Mouse (Mus musculus) testis, postnatal 10 days (tissue): Measurements from ENCODE around the gene Arid3b.
"Not testable (repeated sequence)": the region's sequence is repeated elsewhere in the genome, so short reads cannot be mapped to it uniquely, and the experiment has no call there.

Source experiments
- DNase-seq: peaks from one replicate; pipeline ENCODE4 v3.0.0; 2021; ENCODE audit warnings: low spot score

Gene Arid3b

DNA sequence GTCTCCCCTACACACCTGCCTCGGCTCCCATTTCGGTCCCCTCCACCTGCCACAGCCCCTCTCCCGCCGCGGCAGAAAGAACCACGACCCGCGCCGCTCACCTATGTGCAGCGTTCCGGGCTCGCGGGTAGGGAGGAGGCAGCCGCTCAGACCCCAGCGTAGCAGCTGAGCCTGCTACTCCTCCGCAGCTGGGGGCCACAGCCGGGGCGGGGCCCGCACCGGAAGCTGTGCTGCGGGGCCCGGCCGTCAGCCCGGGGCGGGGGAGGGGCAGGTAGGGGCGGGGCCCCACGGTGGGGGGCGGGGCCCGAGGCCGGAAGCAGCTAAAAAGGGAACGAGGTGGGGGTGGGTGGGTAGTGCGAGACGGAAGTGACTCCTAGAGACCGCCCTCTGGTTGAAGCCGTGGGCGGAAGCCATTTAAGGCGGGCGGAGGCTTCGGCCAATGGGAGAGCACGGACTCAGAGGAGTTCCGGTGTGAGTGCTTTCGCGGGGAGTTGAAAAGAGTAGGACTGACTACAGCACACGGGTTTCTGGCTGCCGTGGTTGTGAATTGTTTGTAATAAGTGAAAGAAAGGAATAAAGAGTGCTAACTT is at the start of gene Arid3b:
Gene Arid3b (minus strand): TSS at position 213 of the 590 bp plus-strand sequence.
- peak; percentile 90 for DNase-seq

DNA sequence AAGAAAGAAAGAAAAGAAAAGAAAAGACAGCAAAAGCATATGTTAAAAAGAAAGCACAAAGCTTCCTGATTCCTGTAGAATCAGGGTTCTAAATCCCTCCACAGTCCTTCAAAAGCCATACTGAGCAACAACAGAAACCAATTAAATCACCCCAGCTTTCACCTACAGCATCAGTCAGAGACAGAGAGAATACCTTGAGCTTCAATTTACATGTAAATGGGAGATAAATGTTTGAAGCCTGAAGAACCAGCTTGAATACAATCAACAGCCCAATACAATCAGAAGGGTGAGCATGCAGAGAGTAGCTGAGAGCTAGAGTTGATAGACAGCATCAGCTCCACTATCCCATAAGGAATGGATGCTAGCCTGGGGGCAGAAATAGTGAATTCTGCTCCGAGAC is 46.8 kb upstream of the Arid3b start:
- DNase-seq: no peak

DNA sequence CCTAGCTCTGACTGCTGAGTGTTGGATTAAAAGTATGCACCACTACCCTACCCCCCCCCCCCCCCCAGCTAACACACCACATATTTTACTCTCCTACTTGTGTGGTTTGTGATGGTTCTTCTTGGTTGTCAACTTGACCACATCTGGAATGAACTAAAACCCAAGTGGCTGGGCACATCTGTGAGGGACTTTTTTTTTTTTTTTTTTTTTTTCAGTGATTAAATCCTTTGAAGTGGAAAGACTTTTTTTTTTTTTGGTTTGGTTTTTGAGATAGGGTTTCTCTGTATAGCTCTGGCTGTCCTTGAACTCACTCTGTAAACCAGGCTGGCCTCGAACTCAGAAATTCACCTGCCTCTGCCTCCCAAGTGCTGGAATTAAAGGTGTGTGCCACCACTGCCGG is 45.2 kb upstream of the Arid3b start:
- DNase-seq: not testable (repeated sequence)

DNA sequence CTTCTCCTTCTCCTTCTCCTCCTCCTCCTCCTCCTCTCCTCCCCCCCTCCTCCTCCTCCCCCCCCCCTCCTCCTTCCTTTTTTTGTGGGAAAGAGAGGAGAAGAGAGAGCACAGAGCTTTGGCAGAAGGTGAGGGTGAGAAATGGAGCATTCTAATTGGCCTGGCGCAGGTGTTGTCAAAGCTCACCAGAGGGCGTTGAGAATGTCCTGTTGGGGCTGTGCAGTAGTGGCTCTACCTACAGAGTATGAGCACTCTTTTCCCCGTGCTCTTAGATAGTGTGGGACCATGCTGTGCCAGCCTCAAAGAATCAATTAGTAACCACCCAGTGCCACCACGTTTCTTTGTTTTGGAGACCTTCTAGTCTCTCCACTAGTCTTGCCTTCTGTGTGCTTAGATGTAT is 43.7 kb upstream of the Arid3b start:
- DNase-seq: no peak

DNA sequence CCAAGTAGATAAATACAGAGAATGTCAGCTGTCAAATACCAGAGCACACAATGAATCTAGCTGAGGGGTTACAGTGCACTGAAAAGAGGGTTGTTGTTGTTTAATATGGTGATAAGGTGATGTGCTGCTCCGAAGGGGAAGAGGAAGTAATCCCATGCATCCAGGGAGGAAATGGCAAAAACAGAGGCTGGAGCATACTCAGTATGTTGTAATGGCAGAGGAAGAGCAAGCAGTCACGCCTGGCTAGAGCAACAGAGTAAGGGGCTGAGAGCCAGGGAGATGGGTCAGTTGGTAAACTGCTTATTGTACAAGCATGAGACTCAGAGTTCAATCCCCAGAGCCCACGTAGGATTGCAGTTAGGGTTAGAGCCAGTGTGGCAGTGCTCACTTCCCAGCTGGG is 42.6 kb upstream of the Arid3b start:
- DNase-seq: no peak

DNA sequence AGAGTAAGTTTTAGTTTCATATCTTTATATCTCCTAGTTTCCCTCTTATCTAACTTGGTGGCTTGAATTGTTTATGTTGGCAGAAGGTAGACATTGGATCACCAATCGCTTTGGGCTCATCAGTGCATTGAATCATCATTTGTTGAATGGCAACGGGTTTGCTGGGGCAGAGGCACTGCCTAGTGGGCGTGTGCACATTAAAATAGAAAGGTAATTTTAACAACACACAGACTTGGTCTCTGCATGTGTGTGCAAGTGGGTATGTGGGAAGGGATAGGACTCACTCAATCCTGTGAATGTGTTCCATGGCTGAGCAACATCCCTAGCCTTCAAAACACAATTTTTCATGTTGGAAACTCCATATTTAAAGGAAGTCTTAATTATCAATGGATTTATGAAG is 38.4 kb upstream of the Arid3b start:
- DNase-seq: no peak

DNA sequence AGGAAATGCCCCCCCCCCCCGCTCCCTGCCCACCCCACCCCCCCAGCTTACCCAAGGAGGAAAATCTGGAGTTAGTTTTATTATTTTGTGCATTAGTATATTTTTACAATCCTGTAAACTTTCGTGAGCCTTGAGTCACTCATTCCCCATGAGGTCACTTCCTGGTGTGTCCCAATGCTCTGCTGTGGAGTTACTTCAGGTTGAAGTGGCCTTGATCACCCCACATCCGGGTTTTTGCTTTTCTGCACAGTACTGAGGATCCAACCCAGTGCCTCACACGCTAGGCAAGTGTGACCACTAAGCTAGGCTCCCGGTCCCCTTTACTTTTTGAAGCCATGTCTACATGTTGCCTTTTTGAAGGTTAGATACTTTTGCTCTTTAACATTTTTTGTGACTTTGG is 37.5 kb upstream of the Arid3b start:
- no peak for DNase-seq

DNA sequence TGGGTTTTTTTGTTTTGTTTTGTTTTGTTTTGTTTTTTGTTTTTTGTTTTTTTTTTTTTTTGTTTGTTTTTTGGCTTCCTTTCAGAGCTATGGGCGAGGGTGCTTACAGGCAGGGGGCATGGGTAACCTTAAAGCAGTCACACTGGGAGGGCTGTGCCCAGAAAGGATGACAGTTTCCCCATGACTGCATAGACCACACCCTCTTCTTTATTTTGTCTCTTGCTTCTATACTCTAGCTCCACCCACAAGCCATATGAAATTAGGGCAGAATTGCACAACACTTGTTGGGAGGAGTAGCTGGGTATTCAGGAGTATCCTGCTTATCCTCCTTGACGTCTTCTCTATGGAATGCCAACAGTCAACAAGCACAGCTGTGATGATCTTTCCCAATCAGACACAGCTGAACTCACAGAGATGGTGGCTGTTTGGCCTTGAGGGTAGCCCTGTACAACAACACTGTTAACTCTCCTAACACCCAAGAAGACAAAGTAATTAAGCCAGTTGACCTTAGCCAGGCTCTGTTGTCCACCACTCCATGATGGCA is 33.8 kb upstream of the Arid3b start:
- DNase-seq: no peak

DNA sequence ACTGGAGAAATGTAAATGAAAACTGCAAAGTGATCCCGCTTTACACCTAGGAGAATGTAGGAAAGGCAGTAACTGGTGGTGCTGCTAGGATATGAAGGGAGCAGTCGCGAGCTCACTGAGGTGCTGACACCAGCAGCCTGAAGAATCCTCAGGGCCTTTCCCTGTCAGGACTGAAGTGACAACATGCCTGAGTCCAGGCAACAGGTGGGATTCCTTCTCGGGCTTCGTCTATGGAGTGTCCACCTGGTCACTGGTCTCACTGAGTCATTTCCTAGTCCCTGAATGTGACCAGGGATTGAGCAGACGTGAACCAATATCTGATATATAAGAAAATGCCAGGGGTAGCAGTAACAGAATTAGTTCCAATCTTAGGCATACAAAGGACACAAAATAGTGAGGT is 32.2 kb upstream of the Arid3b start:
- no peak for DNase-seq

DNA sequence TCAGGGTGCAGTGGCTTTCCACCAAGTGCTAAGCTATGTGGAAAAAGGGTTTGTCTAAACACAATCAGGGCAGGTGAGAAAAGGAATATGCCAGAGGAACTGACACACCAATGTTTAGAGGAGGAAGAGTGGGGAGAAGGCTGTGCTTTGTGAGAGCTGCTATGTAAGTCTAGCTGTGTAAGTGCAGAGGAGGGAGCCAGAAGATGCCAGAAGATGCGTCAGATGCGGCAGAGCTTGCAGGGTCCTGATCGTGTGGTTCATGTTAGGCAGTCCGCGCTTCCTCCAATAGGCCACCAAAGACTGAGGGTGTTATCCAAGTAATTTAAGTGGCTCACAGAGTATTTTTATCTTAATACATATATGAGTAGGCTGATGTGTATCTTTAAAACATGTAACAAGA is 31.3 kb upstream of the Arid3b start:
- no peak for DNase-seq

DNA sequence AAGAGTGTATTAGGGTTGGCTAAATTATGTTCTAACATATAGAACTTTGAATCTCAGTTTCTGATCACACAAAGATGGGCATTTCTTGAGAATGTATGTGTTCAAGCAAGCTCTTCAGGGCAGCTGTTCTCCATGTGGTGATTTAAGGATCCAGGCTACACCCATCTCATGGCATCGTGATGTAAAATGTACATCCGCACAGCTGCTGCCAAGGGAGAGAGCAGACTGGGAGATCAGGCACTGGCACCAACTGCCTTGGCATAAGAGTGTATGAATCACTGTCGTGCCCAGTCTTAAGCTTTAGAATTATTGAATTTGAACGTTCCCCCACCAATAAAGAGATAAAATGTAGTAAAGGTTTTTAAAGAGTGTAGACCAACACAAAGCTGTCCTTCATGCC is 30.6 kb upstream of the Arid3b start:
- no peak for DNase-seq

DNA sequence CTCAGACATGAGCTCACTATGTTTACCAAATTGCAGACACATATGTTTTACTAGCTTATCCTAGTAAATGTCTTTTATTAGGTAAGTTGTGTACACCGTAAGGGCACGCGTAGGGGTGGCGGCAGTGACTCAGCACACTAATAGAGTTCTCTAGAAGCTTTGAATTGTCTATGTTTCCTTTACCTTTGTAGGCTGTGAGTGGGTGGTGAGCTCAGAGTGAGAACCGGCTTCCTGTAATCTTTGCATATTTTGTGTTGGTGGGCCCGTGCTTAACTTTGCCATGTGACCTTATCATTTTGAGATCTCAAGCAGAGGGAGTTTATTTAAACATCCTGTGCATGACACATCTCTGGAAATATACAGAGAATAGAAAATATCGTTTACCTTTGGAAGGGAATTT is 29.9 kb upstream of the Arid3b start:
- no peak for DNase-seq

DNA sequence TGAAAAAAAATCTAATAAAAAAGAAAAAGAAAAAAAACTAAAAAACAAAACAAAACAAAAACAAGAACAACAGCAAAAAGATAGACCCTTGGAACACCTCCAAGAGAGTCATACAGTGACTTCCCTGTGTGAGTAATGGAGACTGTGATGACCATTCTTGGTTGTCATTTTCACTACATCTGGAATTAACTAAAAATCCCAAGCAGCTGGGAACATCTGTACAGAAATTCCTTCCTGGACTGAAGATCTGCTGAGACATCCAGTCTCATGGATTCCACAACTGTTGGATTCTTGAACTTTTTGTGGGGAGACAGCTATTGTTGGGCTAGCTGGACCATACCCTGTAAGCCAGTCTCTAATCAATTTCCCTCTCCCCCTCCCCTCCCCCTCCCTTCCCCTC is 27.7 kb upstream of the Arid3b start:
- no peak for DNase-seq

DNA sequence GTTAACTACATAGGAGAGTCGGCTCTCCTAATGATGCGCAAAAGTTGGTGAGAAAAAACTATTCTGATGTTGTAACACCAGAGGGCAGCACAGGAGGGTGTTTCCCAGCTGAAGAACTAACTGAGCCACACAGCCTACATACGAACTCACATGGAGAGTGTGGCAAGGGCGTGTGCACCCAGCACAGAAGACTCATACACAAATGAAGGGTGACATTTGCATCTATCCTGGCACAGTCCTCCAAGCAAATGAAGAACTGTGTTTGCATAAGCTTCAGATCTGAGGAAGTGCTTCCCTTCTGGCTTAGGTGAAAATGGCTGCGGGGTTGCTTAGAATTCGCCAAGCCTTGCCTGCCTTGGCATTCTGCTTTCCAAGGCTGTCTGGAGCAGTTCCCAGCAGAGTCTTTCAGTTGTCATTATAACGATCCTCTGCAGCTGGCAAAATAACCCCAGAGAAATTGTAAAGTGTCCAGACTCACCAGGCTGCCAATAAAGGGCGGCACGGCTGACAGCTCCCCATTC is 25.4 kb upstream of the Arid3b start:
- DNase-seq: peak; percentile 48

DNA sequence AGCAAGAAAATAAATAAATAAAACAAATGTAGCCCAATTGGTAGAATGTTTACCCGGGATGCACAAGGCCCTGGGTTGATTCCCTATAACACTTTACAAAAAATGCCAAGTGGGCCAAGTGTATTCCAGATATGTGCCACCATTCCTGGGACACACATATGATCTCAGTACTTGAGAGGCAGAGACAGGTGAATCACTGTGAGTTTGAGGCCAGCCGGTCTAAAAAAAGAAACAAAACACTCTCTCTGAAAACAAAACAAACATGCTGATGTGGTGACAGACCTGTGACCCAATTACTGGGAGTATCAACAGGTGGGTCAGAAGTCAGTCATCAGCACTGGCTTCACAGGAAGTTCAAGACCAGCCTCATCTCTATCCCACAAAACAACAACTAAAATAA is 19.9 kb upstream of the Arid3b start:
- no peak for DNase-seq

DNA sequence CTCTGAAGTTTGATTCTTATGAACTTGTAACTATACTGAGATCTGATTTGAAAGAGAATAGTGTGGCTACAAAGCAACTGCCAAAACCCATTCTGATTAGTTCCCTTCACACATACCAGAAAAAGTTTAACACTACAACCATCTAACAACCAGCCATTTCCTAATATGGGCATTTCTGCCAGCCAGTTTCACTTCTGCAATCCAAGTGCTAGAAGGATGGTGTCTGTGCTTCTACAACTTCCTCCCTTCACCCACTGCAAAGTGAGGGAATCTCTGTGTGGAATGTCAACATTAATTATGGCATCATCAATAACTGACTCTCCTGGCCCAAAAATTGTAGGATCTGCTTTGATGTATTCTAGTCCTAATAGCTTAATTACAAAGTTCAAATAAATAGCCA is 17.7 kb upstream of the Arid3b start:
- DNase-seq: no peak

DNA sequence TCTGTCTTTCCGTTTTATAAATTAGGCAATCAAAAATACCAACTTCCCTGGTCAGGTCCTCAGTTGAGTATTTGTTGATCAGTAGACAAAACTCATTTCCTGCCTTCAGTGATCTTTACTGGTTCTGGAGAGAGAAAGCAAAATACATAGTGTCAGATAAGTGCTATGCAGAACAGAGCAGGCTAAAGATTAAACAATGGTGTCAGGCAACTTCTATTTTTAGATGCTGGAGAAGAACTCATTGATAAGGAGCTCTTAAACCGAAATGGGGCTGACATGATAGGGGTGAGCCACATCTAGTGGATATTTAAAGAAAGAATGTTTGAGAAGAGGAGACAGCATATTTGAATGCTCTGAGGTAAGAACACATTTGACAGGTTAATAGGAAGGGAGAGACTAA is 2.4 kb upstream of the Arid3b start:
- no peak for DNase-seq

DNA sequence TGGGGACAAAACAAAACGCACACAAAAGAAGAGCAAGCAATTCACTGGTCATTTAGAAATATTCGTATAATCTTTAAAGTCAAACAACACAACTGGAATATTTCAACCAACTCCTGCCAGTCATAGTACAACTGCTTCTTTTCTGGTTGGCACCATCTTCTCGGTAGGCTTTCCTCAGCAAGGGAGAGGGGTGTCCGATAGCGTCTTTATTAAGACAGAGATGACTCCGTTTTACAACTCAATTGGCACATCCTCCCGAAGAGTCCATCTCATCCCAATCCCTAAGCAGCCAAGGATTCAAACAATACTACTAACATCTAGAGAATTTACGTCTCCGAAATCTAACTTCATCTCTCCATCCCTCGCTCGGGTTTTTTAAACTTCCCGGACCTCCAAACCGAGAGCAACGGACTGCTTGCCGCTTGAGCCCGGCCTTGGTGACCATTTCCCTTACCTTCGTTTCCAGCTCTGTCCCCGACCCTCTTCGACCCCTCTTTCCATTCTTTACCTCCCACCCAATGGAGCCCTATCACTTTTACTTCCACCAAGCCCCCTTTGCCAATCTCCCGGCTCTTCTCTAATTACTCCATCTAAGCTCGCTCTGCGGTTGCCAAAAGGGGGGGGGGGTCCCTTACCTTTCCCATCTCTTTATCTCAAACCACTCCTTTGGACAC is 615 bp downstream of the Arid3b start:
- no peak for DNase-seq

DNA sequence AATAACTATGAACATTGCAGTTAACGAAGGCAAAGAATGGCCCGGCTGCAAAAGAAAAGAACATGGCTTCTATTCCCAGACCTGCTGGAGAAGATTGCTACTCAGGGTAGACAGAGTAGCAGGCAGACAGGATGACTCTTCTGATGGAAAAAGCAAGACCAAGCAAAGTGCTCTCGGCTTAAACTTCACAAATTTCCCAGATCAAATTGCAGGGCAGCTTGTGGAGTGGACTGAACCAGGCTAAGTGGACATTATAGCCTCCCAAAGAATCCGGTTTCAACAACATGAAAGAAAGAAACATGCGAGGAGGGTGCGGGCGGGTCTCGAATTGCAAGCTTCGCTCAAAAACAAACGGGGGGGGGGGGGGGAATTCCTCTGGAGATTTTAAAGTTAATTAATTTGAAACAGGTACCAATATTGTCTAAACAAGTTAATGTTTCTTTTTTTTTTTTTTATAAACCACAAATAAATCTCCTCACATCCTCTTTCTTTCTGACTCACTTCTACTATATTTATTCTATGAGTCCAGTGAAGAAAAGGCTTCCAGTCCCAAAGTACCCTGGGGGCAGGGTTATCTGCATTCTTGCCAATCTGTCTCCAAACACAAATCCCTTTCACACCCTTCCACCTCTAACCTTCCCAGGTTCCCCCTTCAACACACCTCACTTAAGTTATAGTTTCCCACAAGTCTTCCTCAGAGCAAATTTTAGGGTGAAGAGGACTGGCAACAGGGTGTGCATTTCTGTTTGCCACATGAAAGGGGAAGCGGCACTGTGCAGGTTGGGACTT is 1.8 kb downstream of the Arid3b start:
- DNase-seq: no peak

DNA sequence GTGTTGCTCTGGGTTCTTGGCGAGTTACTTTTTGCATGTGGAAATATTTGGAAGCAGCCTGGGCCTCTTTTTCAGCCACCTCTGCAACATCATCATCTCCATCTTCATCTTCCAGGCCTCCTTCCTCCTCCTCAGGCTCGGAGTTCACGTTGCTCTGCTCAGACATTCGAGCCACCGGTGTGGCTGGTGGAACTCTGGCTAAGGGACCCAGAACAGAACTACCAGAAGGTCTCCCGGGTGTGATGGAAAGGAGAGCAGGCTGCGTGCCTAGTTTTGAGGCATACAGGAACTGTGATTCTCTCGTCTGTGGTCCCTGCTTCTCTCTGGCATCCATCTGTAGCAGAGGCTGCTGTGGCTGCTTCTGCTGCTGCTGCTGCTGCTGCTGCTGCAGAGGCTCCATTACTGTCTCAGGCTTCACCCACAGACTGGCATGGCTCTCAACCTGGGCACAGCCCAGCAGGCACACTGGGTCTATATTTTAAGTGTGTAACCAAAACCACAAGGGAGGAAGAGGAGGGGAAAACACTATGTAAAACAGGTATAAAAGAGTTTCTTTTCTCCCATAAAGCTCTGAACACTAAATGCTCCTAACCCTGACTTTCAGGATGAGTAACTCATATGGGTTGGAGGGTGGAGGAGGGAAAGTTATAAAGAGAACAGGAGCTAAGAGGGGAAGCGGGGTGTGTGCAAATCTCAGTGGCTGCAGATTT is 2.7 kb downstream of the Arid3b start:
- DNase-seq: no peak

DNA sequence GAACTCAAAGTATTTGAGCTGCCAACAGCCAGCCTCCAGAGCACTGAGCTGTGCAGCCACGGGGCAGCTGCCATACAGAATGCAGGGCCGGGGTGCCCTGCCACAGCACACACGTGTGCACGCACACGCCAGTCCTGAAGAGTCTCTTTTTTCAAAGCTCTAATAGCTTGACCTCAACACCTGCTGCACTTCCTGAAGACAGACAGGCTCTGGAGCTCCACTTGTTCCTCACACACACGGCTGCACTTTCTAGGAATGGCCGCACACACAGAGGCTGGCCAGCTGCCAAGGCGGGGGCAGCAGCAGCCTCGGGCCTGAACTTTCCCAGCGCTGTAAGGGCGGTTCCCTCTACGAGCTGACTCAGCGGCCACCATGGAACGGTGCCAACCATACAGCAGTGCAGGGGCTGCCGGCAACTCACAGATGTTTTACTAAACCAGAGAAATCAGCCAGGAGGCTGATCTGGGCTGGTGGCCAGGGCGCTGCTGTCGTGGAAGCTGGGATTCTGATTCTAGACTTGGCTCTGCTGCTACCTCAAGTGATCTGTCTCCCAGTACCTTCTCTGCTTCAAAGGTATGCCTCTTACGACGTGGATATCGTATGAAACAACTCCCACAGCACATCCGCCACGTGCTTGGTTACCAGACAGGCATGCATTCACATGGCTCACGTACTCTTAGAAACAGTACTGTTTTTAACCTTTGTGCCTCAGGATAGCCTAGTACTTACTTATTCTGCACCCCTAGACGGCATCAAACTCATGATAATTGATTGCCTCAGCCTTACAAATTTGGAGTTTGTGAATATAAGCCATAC is 5.1 kb downstream of the Arid3b start:
- DNase-seq: peak; percentile 99
